Mouse (Mus musculus) cerebellum, adult 2 months (tissue): ENCODE results near the gene Ap2b1. TPM values are rescaled to one million over a fixed set of nuclear protein-coding genes. Genes with fewer than 3 reads are reported as not detected.

ENCODE experiments used
- DNase-seq, 2 experiments: peaks; one replicate each; pipeline ENCODE4 v3.0.0; 2021
- H3K27ac ChIP-seq: fragments of 200-500 bp; 2 replicates; pipeline ENCODE4 v1.5.1; 2012; ENCODE audit warnings: low read length, control low read depth, inconsistent platforms; ENCODE audit not compliant: insufficient read depth
- H3K27me3 ChIP-seq: fragments of 200-500 bp; 2 replicates; pipeline ENCODE4 v1.6.1; 2012; ENCODE audit warnings: inconsistent platforms, mild to moderate bottlenecking, low read length, moderate library complexity; ENCODE audit not compliant: control insufficient read depth, insufficient read depth
- H3K4me1 ChIP-seq: fragments of 200-500 bp; 2 replicates; pipeline ENCODE4 v1.6.1; 2011; ENCODE audit warnings: low read length; ENCODE audit not compliant: control insufficient read depth, insufficient read depth
- H3K4me3 ChIP-seq: fragments of 200-500 bp; replicated peaks from 2 replicates; pipeline ENCODE3; 2011; ENCODE audit warnings: mild to moderate bottlenecking, low read depth, low read length, control low read depth; ENCODE audit not compliant: insufficient read depth
- CTCF ChIP-seq: fragments of 200-500 bp; IDR thresholded peaks from 2 replicates; pipeline ENCODE4 v1.5.1; 2011; ENCODE audit warnings: low read depth, mild to moderate bottlenecking, control low read depth, low read length, moderate library complexity, borderline replicate concordance; ENCODE audit not compliant: insufficient read depth
- POLR2A ChIP-seq: fragments of 200-500 bp; IDR thresholded peaks from 2 replicates; pipeline ENCODE4 v1.6.1; 2011; ENCODE audit warnings: low read length, control low read depth, borderline replicate concordance; ENCODE audit not compliant: insufficient read depth
- WGBS: fragments of 180-500 bp; shearing (Covaris S2); methylation state at CpG from one replicate; pipeline ENCODE4 v1.1.7; 2018; 5-methylcytosine and 5-hydroxymethylcytosine counted together
- polyA plus RNA-seq: library from polyadenylated mRNA; depleted of rRNA; stranded (reverse); fragments of >200 nt; gene quantifications from 2 replicates; pipeline ENCODE4 v1.2.3, GENCODE M21; 2012

Ap2b1 gene
- polyA plus RNA-seq, 1 experiment = 116 TPM

DNA sequence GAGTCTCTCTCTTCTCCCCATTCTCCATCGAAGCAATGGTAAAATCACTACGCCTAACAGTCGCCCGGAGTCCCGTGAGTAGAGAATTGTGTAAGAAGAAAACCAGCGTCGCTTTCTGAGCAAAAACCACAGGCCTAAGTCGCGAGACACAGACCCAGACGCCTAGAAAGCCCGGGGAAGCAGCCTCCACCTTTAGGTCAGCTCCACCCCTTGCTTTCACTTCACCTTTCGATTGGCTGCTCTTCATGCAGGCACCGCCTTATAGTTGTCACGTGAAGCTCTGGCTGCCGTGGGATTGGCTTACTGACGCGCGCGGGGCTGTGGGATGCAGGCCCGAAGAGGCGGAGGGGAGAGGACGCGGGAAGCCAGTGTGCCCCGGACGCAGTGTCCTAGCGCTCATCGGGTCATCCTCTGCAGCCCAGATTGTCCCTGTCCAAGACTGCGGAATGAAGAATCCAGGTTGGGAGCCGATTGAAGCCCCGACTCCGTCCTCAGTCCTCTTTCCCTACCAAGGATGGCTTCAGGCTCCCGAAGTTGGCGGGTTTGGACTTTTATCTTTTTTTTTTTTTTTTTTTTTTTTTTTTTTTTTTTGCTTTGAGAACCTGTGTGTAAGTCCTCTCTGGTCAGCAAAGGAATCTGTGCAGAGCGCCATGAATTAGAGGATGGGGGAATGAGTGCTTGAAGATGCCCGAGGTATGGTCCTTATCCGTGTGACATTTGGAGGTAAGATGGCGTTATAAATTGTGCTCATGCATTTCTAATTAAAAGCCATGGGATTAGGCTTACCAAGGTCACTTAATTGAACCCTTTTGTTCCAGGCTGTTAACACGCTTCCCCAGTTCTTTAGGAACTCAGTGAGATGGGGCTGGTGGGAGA, 7.2 kb upstream of the Ap2b1 start:
- H3K4me3 ChIP-seq = peak overlapping the region; percentile 74
- TF ChIP-seq CTCF = no peak
- TF ChIP-seq POLR2A = peak; percentile 85
- peak; percentile 95 to 98 for DNase-seq
- under 1% methylated on average over 38 of the region's 38 CpGs for WGBS
- H3K27ac ChIP-seq = peak overlapping the region; percentile 24; the same call in 1 of the 2 replicates
- H3K27me3 ChIP-seq = no peaks in the 10 kb centered on the region
- no peaks in the 10 kb centered on the region; the same call in 1 of the 2 replicates for H3K4me1 ChIP-seq

DNA sequence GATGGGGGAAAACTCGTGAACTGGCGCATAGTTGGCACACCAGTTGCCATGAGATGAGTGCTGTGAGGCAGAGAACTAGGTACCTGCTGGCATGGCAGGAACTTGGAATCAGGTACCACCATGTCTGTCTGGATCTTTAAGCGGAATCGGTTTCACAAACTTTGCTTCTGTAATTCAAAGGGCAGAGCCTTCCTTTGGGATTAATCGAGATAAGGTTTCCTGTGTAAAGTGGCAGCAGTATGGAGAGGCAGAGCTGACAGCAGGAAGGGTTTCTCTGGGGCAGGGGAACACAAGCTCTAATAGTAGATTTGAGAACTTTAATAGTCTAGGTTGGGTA, 6.6 kb upstream of the Ap2b1 start:
- no peak for DNase-seq
- H3K4me1 ChIP-seq = no peaks in the 10 kb centered on the region; the same call in 1 of the 2 replicates
- 0 out of 2 replicates have a peak overlapping the region, but pooled peaks have one; percentile 24 for H3K27ac ChIP-seq
- TF ChIP-seq CTCF = no peak
- TF ChIP-seq POLR2A = no peak
- no peaks in the 10 kb centered on the region for H3K27me3 ChIP-seq
- WGBS = 0% methylated on average over 5 of the region's 5 CpGs
- H3K4me3 ChIP-seq = peak overlapping the region; percentile 74

DNA sequence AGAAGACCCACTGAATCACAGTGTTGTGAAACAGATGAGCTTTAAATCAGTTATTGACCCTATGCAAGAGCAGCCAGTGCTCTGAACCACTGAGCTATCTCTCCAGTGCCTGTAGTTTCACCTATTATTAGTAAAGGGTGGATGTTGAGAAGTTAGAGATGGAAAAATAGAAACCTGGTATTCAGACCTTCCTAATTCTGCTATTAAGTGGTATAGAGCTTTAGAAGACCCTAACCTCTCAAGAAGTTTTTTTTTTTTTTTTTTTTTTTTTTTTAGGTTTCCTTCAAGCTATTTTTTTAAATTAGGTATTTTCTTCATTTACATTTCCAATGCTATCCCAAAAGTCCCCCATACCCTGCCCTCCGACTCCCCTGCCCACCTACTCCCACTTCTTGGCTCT, 5.6 kb upstream of the Ap2b1 start:
- WGBS = 65% methylated on average over 1 of the region's 1 CpGs

DNA sequence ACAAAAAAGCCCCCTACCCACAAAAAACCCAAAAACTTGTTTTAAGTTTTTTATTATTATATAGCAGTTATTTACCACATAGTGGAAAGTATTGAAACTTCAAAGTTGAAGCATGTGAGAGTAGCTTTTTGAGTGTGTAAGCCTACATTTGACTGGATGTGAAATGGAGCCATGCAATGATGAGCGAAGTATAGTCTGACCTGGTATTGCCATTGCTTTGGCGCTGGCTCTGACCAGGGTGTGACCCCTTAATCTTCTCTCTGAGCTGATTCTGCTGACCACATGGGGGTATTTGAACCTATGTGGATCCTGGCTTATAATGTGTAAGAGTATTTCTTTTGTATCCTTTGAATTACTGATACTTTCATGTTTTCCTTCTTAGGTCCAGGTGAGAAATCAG, 4.7 kb upstream of the Ap2b1 start:
- WGBS = 91% methylated on average over 2 of the region's 2 CpGs
- no peak overlapping the region for H3K27ac ChIP-seq
- no peak for DNase-seq
- H3K4me1 ChIP-seq = no peaks in the 10 kb centered on the region; the same call in 1 of the 2 replicates
- TF ChIP-seq POLR2A (no peak), CTCF (no peak)
- no peak overlapping the region for H3K4me3 ChIP-seq
- H3K27me3 ChIP-seq = no peaks in the 10 kb centered on the region

More for the DNA sequence above, 5.6 kb upstream of the Ap2b1 start:
- H3K27me3 ChIP-seq = no peaks in the 10 kb centered on the region
- DNase-seq = no peak
- peak overlapping the region; percentile 36 for H3K4me3 ChIP-seq
- no peak for TF ChIP-seq POLR2A
- TF ChIP-seq CTCF = no peak
- no peak overlapping the region for H3K27ac ChIP-seq
- H3K4me1 ChIP-seq = no peaks in the 10 kb centered on the region; the same call in 1 of the 2 replicates

DNA sequence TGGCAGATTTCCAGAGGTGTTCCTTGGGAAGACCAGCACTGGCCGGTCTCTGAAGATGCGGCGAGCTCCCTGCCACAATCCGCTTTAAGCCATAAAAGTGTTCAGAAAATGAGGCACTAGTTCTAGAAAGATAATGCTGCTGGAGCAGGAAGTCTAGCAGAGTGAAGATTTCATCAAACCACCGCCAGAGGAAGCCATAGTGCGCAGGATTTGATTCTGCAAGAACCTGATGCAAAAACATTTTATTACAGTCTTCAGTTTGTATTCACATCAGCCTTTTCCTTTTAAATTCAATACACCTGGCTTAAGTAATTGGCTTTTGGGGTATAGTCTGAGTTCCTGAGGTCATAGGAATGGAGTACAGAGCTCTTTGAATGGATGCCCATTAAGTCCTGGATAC, 1.0 kb upstream of the Ap2b1 start:
- no peaks in the 10 kb centered on the region for H3K27me3 ChIP-seq
- TF ChIP-seq CTCF (no peak), POLR2A (no peak)
- WGBS = 82% methylated on average over 6 of the region's 6 CpGs
- no peaks in the 10 kb centered on the region; the same call in 1 of the 2 replicates for H3K4me1 ChIP-seq
- no peak for DNase-seq
- H3K4me3 ChIP-seq = no peak overlapping the region
- H3K27ac ChIP-seq = no peak overlapping the region

DNA sequence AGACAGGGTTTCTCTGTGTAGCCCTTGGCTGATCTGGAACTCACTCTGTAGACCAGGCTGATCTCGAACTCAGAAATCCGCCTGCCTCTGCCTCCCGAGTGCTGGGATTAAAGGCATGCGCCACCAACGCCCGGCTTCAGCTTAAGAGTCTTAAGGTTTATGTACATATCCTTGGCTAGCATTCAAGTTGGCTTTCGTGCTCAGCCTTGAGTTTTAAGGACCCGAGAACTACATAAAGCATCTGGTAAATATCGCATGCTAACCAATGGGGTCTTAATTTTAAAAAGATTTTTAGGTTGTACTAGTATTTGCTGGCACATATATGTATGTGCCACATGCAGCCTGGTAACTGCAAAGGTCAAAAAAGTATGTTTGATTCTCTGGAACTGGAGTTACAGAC, 900 bp downstream of the Ap2b1 start:
- no peaks in the 10 kb centered on the region for H3K27me3 ChIP-seq
- DNase-seq = no peak
- H3K27ac ChIP-seq = no peak overlapping the region
- peaks cover 1% of the 10 kb centered on the region for H3K4me1 ChIP-seq
- H3K4me3 ChIP-seq = no peak overlapping the region
- 88% methylated on average over 9 of the region's 9 CpGs for WGBS
- TF ChIP-seq POLR2A = no peak
- no peak for TF ChIP-seq CTCF

DNA sequence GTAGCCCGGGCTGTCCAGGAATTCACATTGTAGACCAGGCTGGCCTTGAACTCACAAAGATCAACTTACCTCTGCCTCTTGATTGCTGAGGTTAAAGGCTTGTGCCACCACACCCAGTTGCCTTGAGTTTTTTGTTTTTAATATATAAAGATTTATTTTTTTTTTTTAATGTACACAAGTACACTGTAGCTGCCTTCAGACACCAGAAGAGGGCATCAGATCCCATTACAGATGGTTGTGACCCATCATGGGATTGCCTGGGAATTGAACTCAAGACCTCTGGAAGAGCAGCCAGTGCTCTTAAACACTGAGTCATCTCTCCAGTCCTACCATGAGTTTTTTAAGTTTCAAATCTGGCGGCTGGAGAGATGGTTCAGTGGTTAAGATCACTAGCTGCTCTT, 2.6 kb downstream of the Ap2b1 start:
- Histone ChIP-seq H3K27ac (no peak overlapping the region), H3K4me3 (no peak overlapping the region), H3K4me1 (peaks cover 2% of the 10 kb centered on the region), H3K27me3 (no peaks in the 10 kb centered on the region)
- DNase-seq = no peak
- TF ChIP-seq POLR2A = no peak
- no peak for TF ChIP-seq CTCF
- WGBS = 69% methylated on average over 2 of the region's 2 CpGs

DNA sequence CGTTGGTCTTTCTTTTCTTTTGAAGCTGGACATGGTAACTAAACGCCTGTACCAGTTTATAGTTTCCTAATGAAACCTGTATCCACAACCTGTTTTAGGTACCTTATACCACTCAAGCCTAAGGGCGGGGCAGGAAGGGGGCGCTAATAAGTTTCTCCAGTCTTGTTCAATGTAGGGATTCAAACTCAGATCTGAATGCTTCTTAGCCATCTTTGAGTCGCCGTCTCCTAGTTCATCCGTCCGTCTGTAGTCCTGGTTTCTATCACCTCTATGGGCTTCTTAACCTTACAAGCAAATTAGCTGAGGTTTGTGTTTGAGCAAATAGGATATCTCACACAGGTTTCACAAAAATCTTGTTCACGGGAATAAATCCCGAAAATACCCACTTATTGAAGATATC, 3.3 kb downstream of the Ap2b1 start:
- H3K27ac ChIP-seq = peak overlapping the region; percentile 1; the same call in 1 of the 2 replicates
- 8% methylated on average over 10 of the region's 10 CpGs for WGBS
- H3K4me1 ChIP-seq = peaks cover 2% of the 10 kb centered on the region
- no peak for DNase-seq
- H3K27me3 ChIP-seq = no peaks in the 10 kb centered on the region
- TF ChIP-seq CTCF (no peak), POLR2A (no peak)
- peak overlapping the region; percentile 84 for H3K4me3 ChIP-seq
